Mouse (Mus musculus): ENCODE measurements around the gene Arl3.
"Not testable (repeated sequence)": the region's sequence is repeated elsewhere in the genome, so short reads cannot be mapped to it uniquely, and the experiment has no call there.

The Arl3 gene

DNA sequence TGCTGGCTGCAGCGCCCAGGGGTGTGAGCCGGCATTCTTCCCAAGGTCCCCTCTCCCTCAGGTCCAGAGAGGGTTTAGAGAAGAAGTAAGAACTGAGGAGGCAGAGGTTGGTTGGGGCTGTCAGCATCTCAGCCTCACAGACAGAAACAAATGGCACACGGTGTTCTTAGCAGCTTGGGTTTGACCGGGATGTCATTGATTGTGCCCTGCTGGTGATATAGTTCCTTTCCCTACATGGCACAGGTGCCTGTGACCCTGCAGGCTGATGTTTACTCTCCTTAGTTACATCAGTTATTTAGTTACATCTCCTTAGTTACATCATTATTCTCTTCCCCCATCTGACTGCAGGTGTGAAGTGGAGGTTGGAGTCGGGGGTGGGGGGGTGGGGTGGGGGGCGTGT lies 18.6 kb upstream of the Arl3 start:
- in situ Hi-C loops (cut with MseI, MboI): no loop called here

DNA sequence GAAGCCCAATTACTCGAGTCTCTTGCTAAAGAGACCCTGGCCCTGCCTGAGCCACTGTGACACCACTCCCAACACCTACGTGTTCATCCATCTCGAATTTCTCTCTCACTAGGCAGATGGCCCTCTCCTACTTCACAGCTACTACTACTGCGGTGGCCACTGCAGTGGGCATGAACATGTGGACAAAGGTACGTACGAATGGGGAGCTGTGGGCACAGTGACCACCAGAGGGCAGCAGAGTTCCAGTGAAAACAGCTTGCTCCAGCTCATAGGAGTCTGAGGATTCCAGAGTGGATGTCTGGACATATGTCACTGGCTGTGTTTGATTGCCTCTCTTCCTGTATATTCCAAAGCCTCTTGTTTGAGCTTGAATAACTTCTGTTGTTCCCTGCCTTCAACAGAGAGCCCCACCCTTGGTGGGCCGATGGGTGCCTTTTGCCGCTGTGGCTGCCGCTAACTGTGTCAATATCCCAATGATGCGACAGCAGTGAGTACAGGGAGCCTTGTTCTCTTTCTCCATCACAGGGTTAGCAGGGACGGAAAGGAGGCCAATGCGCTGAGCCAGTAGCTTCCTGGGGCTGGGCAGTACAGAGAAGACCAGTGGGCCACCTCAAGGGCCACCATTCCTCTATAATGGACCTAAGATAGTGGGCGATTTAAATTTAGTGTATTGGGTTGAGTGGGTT lies 15.0 kb upstream of the Arl3 start:
- in situ Hi-C loops (cut with MseI, MboI): loop anchor here (10.0 kb wide), 1 partner anchor 157 kb away; no protein-coding TSS in a partner anchor

DNA sequence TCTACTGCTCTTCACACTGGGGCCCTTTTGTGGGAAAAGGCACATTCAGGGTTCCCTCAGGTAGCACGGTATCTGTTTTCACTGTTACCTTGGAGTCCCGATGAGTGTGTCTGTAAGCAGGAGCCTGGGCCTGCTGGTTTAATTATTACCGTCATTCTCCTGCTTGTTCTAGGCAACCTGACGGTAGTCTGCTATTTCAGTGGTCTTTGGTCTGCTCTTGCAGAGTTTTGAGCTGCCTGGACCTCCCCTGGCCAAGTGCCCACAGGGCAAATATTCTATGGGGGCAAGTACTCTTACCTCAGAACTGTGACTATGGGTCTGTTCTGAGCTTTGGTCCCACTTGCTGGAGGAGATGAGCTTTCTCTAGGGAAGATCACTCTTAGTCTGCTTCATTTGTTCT lies 2.2 kb upstream of the Arl3 start:
- in situ Hi-C loops (cut with MseI, MboI): no loop called here

- in situ Hi-C loops (cut with MseI, MboI): no loop called here
These were observed 992 bp upstream of the Arl3 start for GRCm38 (mm10) chr19:46573990-46574389.

DNA sequence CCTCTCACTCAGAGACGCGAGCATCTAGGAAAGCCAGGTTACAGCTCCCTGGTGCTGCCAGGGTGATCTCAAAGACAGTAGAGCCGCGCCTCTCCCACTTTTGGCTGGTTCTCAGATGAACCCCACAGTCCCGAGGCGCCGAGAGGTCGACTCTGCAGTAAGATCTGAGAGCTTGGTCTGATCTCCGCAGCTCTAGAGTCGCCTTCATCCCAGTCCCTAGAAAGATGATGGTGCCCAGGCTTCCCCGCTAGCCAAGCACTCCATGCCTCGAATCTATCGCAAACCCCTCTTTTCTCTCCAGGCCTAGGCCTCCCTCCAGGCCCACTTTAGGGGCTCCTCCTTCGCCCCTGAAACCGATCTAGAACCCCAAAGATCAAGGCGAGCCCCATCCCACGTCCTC lies 450 bp downstream of the Arl3 start:
- in situ Hi-C loops (cut with MseI, MboI): no loop called here

DNA sequence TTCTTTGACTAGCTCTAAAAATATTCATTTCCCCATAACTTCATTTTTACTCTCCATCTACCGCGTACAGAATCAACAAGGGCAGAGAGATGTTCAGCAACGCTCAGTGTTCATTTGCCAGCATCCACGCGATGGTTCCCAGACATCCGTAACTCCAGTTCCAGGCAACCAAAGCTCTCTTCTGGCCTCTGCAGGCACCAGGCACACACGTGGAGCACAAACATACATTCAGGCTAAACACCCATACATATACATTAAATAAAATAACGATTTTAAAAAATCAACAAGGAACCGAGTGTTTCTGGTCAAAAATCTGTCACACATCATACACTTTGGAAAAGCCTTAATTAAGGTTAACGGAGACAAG lies 1.1 kb downstream of the Arl3 start:
- in situ Hi-C loops (cut with MseI, MboI): no loop called here

DNA sequence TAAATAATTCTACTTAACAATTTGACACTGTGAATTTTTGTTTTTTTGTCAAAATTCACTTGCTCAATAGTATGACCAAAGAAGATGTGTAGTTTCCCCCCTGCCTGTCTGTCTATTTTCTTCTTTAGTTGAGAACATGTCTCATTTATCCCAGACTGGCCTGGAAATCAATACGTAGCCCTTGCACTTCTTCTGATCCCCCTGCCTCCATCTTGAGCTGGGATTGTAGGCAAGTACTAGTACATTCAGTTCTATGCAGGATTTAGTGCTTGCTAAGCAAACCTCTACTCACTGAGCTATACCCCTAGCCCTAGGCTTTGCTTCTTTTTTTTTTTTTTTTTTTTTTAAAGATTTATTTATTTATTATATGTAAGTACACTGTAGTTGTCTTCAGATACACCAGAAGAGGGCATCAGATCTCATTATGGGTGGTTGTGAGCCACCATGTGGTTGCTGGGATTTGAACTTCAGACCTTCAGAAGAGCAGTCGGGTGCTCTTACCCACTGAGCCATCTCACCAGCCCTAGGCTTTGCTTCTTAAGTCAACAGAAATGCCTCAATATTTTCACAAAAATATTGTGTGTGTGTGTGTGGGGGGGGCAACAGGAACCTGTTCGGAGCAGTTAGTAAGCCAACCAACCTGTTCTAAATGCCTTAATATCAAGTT lies 1.7 kb downstream of the Arl3 start:
- in situ Hi-C loops (cut with MseI, MboI): not testable (repeated sequence)

DNA sequence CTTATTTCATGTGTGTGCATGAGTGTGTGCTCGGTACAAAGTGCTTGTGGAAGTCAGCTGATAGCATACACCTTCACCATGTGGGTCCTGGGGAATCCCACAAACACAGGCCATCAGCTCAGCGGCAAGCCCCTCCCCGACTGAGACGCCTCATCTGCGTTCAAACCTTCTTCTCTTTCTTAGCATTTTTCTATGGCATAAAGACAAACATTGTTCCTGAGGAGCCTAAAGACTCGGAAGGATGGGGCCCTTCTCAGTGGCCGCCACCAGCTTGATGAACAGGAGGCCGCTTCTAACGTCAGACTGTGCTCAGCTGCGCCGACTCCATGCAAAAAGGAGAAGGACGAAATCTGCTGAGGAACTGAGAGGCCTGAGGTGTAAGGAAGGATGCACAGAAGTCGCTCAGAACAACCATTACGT lies 8.9 kb downstream of the Arl3 start:
- in situ Hi-C loops (cut with MseI, MboI): no loop called here

- in situ Hi-C loops (cut with MseI, MboI): no loop called here
These were observed 9.4 kb downstream of the Arl3 start for GRCm38 (mm10) chr19:46563603-46564002.

GRCm38 (mm10) chr19:46562581-46563515 lies 10.2 kb downstream of the Arl3 start:
- in situ Hi-C loops (cut with MseI, MboI): no loop called here

DNA sequence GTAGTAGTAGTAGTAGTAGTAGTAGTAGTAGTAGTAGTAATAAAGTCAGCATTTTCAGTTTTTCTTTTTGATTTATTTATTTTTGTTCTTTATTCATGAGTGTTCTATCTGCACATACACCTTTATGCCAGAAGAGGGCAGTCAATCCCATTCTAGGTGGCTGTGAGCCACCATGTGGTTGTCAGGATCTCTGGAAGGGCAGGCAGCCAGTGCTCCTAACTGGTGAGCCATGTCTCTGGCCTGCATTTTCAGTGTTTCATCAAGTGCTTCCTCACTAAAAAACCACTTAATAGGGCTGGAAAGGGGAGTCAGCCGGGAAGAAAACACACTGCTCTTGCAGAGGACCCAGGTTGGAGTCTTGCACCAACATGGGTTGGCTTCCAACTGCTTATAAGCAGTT lies 10.9 kb downstream of the Arl3 start:
- in situ Hi-C loops (cut with MseI, MboI): no loop called here

- in situ Hi-C loops (cut with MseI, MboI): no loop called here
These were observed 14.4 kb downstream of the Arl3 start for GRCm38 (mm10) chr19:46558631-46559030.

DNA sequence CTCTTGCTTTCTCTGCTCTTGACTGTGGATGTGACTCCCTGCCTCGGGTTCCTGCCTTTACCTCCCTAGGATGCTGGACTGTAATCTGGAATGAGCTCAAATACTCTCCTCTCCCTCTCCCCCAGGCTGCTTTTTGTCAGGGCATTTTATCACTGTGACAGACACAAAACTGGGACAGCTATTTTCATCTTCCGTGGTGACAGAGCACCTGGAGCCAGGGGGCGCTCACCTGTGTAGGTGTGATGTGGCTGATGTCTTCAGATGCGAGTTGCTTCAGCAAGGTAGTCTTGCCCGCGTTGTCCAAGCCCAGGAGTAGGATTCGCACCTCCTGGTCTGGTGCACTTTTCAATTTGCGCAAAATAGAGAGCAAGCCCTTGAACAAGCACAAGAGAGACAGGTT lies 15.0 kb downstream of the Arl3 start:
- in situ Hi-C loops (cut with MseI, MboI): no loop called here

- in situ Hi-C loops (cut with MseI, MboI): no loop called here
These were observed 19.4 kb downstream of the Arl3 start for GRCm38 (mm10) chr19:46553541-46553955.

DNA sequence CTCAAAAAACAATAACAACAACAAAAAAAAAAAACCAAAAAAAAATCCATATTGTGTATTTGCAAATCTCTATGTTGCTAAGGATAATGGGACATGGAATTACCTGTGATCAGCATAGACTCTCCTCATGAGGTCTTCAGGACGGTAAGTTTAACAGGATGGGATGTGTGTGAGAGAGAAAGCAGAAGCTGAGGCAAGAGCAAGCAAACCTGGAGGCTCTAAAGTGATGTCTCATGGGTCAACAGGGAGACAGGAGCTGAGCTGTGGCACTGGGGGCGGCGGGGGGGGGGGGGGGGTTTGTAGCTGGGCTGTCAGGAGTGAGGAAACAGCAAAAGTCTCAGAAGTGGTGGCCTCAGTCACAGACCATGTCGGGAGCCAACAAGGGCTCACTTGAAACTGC lies 20.5 kb downstream of the Arl3 start:
- in situ Hi-C loops (cut with MseI, MboI): no loop called here

GRCm38 (mm10) chr19:46550385-46550784 lies 22.6 kb downstream of the Arl3 start:
- in situ Hi-C loops (cut with MseI, MboI): no loop called here

- in situ Hi-C loops (cut with MseI, MboI): no loop called here
These were observed 24.9 kb downstream of the Arl3 start for GRCm38 (mm10) chr19:46548110-46548509.

GRCm38 (mm10) chr19:46547565-46547964 lies 25.4 kb downstream of the Arl3 start:
- in situ Hi-C loops (cut with MseI, MboI): no loop called here

GRCm38 (mm10) chr19:46542750-46543149 lies 30.2 kb downstream of the Arl3 start:
- in situ Hi-C loops (cut with MseI, MboI): no loop called here

DNA sequence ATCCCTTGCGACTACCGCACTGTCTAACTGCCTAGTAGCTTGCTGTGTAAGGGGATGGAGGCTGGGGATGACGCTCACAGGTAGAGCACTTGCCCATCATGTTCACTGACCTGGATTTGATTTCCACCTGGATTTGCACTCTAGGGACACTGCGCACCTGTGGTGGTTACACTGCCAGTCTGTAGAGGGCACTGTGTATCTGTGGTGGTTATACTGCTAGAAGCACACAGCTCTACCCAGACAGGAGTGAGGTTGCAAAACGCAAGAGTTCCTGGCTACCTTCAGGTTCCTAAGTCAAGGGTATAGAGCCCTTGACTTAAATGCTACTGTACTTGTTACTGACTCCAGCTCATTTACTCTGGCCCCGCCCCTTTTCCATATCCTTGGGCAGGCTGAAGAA lies 34.8 kb downstream of the Arl3 start:
- in situ Hi-C loops (cut with MseI, MboI): no loop called here

DNA sequence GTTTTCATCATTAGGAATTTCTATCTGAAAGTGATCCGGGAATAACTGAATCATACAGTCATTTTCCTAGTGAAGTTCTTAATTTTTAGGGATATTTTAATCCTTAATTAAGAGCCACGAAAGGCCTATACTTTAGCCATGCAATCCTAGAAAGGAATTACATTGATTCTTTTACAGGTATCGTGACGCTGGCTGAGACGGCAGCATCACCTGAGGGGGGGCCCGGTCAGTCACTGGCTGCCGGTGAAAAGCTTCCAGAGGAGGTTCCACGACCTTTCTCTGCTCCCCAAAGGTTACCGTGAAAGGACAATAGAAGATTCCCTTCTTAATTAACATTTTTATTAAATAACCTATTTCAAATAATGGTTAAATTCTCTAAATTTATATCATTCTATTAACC lies 35.6 kb downstream of the Arl3 start:
- in situ Hi-C loops (cut with MseI, MboI): no loop called here

GRCm38 (mm10) chr19:46534542-46535098 lies 38.4 kb downstream of the Arl3 start:
- in situ Hi-C loops (cut with MseI, MboI): no loop called here
